Mouse (Mus musculus) midbrain, postnatal 0 days (tissue): ENCODE measurements around the gene Dhx29. TPM values are rescaled to one million over a fixed set of nuclear protein-coding genes. Genes with fewer than 3 reads are reported as not detected.
A peak's percentile ranks its signal among the peaks of the same experiment; 100 is the strongest.

Experiments used
- ATAC-seq: fragments of 200-750 bp; cut with Nextera tagmentation; 2 replicates; pipeline ENCODE4 v1.8.0; 2017; ENCODE audit warnings: moderate number of reproducible peaks, mild to moderate bottlenecking, moderate TSS enrichment, moderate library complexity; ENCODE audit not compliant: low FRiP score
- DNase-seq: peaks from one replicate; pipeline ENCODE4 v3.0.0-alpha.2; 2015; ENCODE audit warnings: low spot score
- H3K27ac ChIP-seq: fragments of 300-500 bp; sonication (generic); 2 replicates; pipeline ENCODE4 v1.5.1; 2014; ENCODE audit warnings: low read depth, mild to moderate bottlenecking, low read length, mixed read lengths
- H3K27me3 ChIP-seq: fragments of 300-500 bp; sonication (generic); 2 replicates; pipeline ENCODE4 v1.6.1; 2014; ENCODE audit warnings: low read length, control low read depth, mixed read lengths; ENCODE audit not compliant: insufficient read depth
- H3K36me3 ChIP-seq: fragments of 300-500 bp; sonication (generic); 2 replicates; pipeline ENCODE4 v1.6.1; 2014; ENCODE audit warnings: low read length, control low read depth, mixed read lengths; ENCODE audit not compliant: insufficient read depth
- H3K4me1 ChIP-seq: fragments of 300-500 bp; sonication (generic); 2 replicates; pipeline ENCODE4 v1.6.1; 2014; ENCODE audit warnings: mild to moderate bottlenecking, control low read depth, antibody characterized with exemption, low read length, mixed read lengths; ENCODE audit not compliant: insufficient read depth
- H3K4me2 ChIP-seq: fragments of 300-500 bp; sonication (generic); 2 replicates; pipeline ENCODE4 v1.6.1; 2014; ENCODE audit warnings: low read depth, mild to moderate bottlenecking, low read length, mixed read lengths; ENCODE audit not compliant: poor library complexity, severe bottlenecking
- H3K4me3 ChIP-seq: fragments of 300-500 bp; sonication (generic); 2 replicates; pipeline ENCODE4 v1.5.1; 2014; ENCODE audit warnings: low read depth, mild to moderate bottlenecking, low read length, moderate library complexity
- H3K9ac ChIP-seq: fragments of 300-500 bp; sonication (generic); replicated peaks from 2 replicates; pipeline ENCODE4 v1.6.1; 2014; ENCODE audit warnings: mild to moderate bottlenecking, low read length, moderate library complexity, mixed read lengths; ENCODE audit not compliant: poor library complexity, severe bottlenecking
- H3K9me3 ChIP-seq: fragments of 300-500 bp; sonication (generic); 2 replicates; pipeline ENCODE4 v1.6.1; 2016; ENCODE audit warnings: low read length, control low read depth
- CTCF ChIP-seq: IDR thresholded peaks from 2 replicates; pipeline ENCODE4 v1.5.1; 2016; ENCODE audit warnings: antibody characterized with exemption, mild to moderate bottlenecking
- WGBS: fragments of 180-500 bp; shearing (Covaris S2); extraction: QIAGEN DNeasy Blood & Tissue Kit; methylation state at CpG from one replicate; pipeline ENCODE4 v1.1.7; 2014; 5-methylcytosine and 5-hydroxymethylcytosine counted together
- polyA plus RNA-seq: library from polyadenylated mRNA; unstranded; fragments of >200 nt; fragmentation: Nextera tagmentation; extraction: Ambion mirVana; gene quantifications from 2 replicates; pipeline ENCODE4 v1.2.1, GENCODE M21; 2015
- total RNA-seq: library from RNA; depleted of rRNA; stranded (reverse); fragments of >200 nt; gene quantifications from 2 replicates; pipeline ENCODE4 v1.2.3, GENCODE M21; 2014

Dhx29 gene
- total and polyA plus RNA-seq, 2 experiments from 2014 or later: 18.0 to 30.6 TPM

GRCm38 (mm10) chr13:112988866-112989265 is 61.6 kb downstream of the Dhx29 start:
- no peak overlapping the region for H3K27ac ChIP-seq
- H3K4me3 ChIP-seq: peak overlapping the region; percentile 58
- no peaks in the 10 kb centered on the region for H3K9me3 ChIP-seq
- peaks cover 60% of the 10 kb centered on the region for H3K27me3 ChIP-seq
- H3K4me2 ChIP-seq: peak overlapping the region; percentile 96
- H3K9ac ChIP-seq: no peak overlapping the region
- no peak for TF ChIP-seq CTCF
- DNase-seq (no peak), ATAC-seq (no peak)
- WGBS: under 1% methylated on average over 19 of the region's 19 CpGs
- no peaks in the 10 kb centered on the region for H3K36me3 ChIP-seq
- peaks cover 5% of the 10 kb centered on the region; the same call in 1 of the 2 replicates for H3K4me1 ChIP-seq

GRCm38 (mm10) chr13:112989541-112989940 is 62.3 kb downstream of the Dhx29 start:
- no peaks in the 10 kb centered on the region for H3K9me3 ChIP-seq
- DNase-seq (no peak), ATAC-seq (no peak)
- peaks cover 5% of the 10 kb centered on the region; the same call in 1 of the 2 replicates for H3K4me1 ChIP-seq
- peaks cover 61% of the 10 kb centered on the region for H3K27me3 ChIP-seq
- no peak overlapping the region for H3K27ac ChIP-seq
- peak overlapping the region; percentile 6; the same call in 1 of the 2 replicates for H3K4me3 ChIP-seq
- WGBS: under 1% methylated on average over 23 of the region's 23 CpGs
- H3K4me2 ChIP-seq: 0 out of 2 replicates have a peak overlapping the region, but pooled peaks have one; percentile 15
- no peak overlapping the region for H3K9ac ChIP-seq
- H3K36me3 ChIP-seq: no peaks in the 10 kb centered on the region
- no peak for TF ChIP-seq CTCF

- H3K36me3 ChIP-seq: no peaks in the 10 kb centered on the region
- no peak overlapping the region for H3K4me2 ChIP-seq
- H3K9me3 ChIP-seq: no peaks in the 10 kb centered on the region
- H3K27me3 ChIP-seq: peaks cover 69% of the 10 kb centered on the region
- no peak overlapping the region for H3K4me3 ChIP-seq
- TF ChIP-seq CTCF: no peak
- peaks cover 5% of the 10 kb centered on the region; the same call in 1 of the 2 replicates for H3K4me1 ChIP-seq
- H3K9ac ChIP-seq: no peak overlapping the region
- ATAC-seq (no peak), DNase-seq (no peak)
- WGBS: 5% methylated on average over 4 of the region's 4 CpGs
- H3K27ac ChIP-seq: no peak overlapping the region
Measured at GRCm38 (mm10) chr13:112990346-112990745, 63.1 kb downstream of the Dhx29 start.

GRCm38 (mm10) chr13:112993531-112994152 is 66.4 kb downstream of the Dhx29 start, which contains the start of gene Mcidas:
TSS of gene Mcidas (plus strand) at chr13:112993845.
- 0% methylated on average over 61 of the region's 63 CpGs for WGBS
- no peak for DNase-seq
- peak; percentile 17; the same call in 1 of the 2 replicates for ATAC-seq
- H3K9me3 ChIP-seq: no peaks in the 10 kb centered on the region
- H3K4me3 ChIP-seq: peak within 1 kb of the TSS; percentile 45
- no peak within 1 kb of the TSS for H3K27ac ChIP-seq
- H3K9ac ChIP-seq: peak within 1 kb of the TSS; percentile 52
- no peaks in the 10 kb centered on the region for H3K36me3 ChIP-seq
- H3K4me1 ChIP-seq: peaks cover 5% of the 10 kb centered on the region; the same call in 1 of the 2 replicates
- no peak for TF ChIP-seq CTCF
- peaks cover 79% of the 10 kb centered on the region for H3K27me3 ChIP-seq
- peak within 1 kb of the TSS; percentile 74 for H3K4me2 ChIP-seq

GRCm38 (mm10) chr13:112994191-112994590 is 66.9 kb downstream of the Dhx29 start:
- Histone ChIP-seq H3K4me3 (peak overlapping the region; percentile 45), H3K27ac (no peak overlapping the region), H3K9ac (peak overlapping the region; percentile 52), H3K4me1 (peaks cover 5% of the 10 kb centered on the region; the same call in 1 of the 2 replicates), H3K4me2 (peak overlapping the region; percentile 74), H3K27me3 (peaks cover 74% of the 10 kb centered on the region), H3K36me3 (no peaks in the 10 kb centered on the region), H3K9me3 (no peaks in the 10 kb centered on the region)
- 2% methylated on average over 25 of the region's 25 CpGs for whole genome bisulfite sequencing
- peak; percentile 66 for DNase-seq
- ATAC-seq: peak; percentile 67
- peak; percentile 80 for TF ChIP-seq CTCF

GRCm38 (mm10) chr13:112996407-112996806 is 69.2 kb downstream of the Dhx29 start:
- WGBS: 56% methylated on average over 4 of the region's 4 CpGs
- Histone ChIP-seq H3K4me3 (no peak overlapping the region), H3K27me3 (peaks cover 63% of the 10 kb centered on the region), H3K4me2 (no peak overlapping the region), H3K9ac (no peak overlapping the region), H3K9me3 (no peaks in the 10 kb centered on the region), H3K4me1 (peaks cover 5% of the 10 kb centered on the region; the same call in 1 of the 2 replicates), H3K27ac (no peak overlapping the region), H3K36me3 (no peaks in the 10 kb centered on the region)
- DNase-seq: no peak
- no peak for ATAC-seq
- TF ChIP-seq CTCF: no peak
